Mouse (Mus musculus): ENCODE measurements around the gene Snca.

GRCm38 (mm10) chr6:60731164-60731563 is 98.5 kb downstream of the Snca start:
- no peak for TF ChIP-seq GATA1 (IDR thresholded peaks at IDR 0.05; ENCODE audit: low read length)
- TF ChIP-seq TAL1 (IDR thresholded peaks at IDR 0.05; ENCODE audit: low read length) = no peak
